Mouse (Mus musculus) adrenal gland, postnatal 14 days (tissue): ENCODE measurements at regions not wholly inside any gene's neighbourhood (a gene's known extent, or its start where the extent isn't known, plus 50 kb on each side); places are given as distances from the start of the nearest gene placed in this dataset.

ENCODE experiments used
- DNase-seq: peaks from one replicate; pipeline ENCODE4 v3.0.0; 2021; ENCODE audit warnings: mixed read lengths

GRCm38 (mm10) chr8:127753793-127754565 lies 604.4 kb upstream of the Nrp1 start:
- DNase-seq: peak; percentile 42

GRCm38 (mm10) chr8:127757396-127757795 lies 601.0 kb upstream of the Nrp1 start:
- DNase-seq: no peak

GRCm38 (mm10) chr8:127759906-127760305 lies 598.5 kb upstream of the Nrp1 start:
- DNase-seq: no peak

GRCm38 (mm10) chr8:127765199-127765598 lies 593.2 kb upstream of the Nrp1 start:
- DNase-seq: no peak

GRCm38 (mm10) chr8:127768311-127768710 lies 590.1 kb upstream of the Nrp1 start:
- DNase-seq: no peak

- DNase-seq: no peak
Observed at GRCm38 (mm10) chr8:127769651-127770050, 588.8 kb upstream of the Nrp1 start.

GRCm38 (mm10) chr8:127771781-127772180 lies 586.6 kb upstream of the Nrp1 start:
- DNase-seq: no peak

GRCm38 (mm10) chr8:127772415-127772814 lies 586.0 kb upstream of the Nrp1 start:
- no peak for DNase-seq

- no peak for DNase-seq
Observed at GRCm38 (mm10) chr8:127772917-127773316, 585.5 kb upstream of the Nrp1 start.

- DNase-seq: no peak
Observed at GRCm38 (mm10) chr8:127774642-127775041, 583.8 kb upstream of the Nrp1 start.

- no peak for DNase-seq
Observed at GRCm38 (mm10) chr8:127775160-127775559, 583.2 kb upstream of the Nrp1 start.

- no peak for DNase-seq
Observed at GRCm38 (mm10) chr8:127775747-127776146, 582.7 kb upstream of the Nrp1 start.

- DNase-seq: peak; percentile 36
Observed at GRCm38 (mm10) chr8:127778352-127779020, 579.9 kb upstream of the Nrp1 start.

GRCm38 (mm10) chr8:127779021-127779689 lies 579.2 kb upstream of the Nrp1 start:
- DNase-seq: no peak

GRCm38 (mm10) chr8:127780596-127780995 lies 577.8 kb upstream of the Nrp1 start:
- DNase-seq: no peak

GRCm38 (mm10) chr8:127781011-127781410 lies 577.4 kb upstream of the Nrp1 start:
- peak; percentile 14 for DNase-seq

- DNase-seq: no peak
Observed at GRCm38 (mm10) chr8:127792611-127793010, 565.8 kb upstream of the Nrp1 start.

- no peak for DNase-seq
Observed at GRCm38 (mm10) chr8:127799849-127800471, 558.4 kb upstream of the Nrp1 start.

GRCm38 (mm10) chr8:127802136-127802535 lies 556.3 kb upstream of the Nrp1 start:
- no peak for DNase-seq

GRCm38 (mm10) chr8:127802661-127803333 lies 555.6 kb upstream of the Nrp1 start:
- DNase-seq: no peak

- DNase-seq: no peak
Observed at GRCm38 (mm10) chr8:127809203-127810155, 548.9 kb upstream of the Nrp1 start.
